Mouse (Mus musculus): ENCODE measurements at regions not wholly inside any gene's neighbourhood (a gene's known extent, or its start where the extent isn't known, plus 50 kb on each side); places are given as distances from the start of the nearest gene placed in this dataset.
A peak's percentile ranks its signal among the peaks of the same experiment; 100 is the strongest.

DNA sequence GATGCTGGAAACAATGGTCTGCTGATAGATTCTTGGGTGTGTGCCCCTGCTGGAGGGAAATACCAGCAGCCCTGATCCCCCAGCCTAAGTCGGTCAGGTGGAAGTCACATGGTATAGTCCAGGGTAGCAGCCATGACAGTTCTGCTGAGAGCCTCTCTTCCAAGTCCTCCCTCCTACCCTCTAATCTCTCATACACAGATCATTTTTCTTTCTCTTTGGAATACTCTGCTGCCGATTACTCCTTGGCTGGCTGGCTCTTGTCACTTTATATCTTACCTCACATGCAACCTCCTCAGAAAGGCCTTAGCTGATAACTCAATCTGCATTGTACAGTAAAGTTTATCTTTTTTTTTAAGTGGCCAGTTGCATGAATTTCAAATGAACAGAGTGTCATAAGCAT lies 162.5 kb upstream of the Kbtbd8 start:
- no peak for DNase-seq

DNA sequence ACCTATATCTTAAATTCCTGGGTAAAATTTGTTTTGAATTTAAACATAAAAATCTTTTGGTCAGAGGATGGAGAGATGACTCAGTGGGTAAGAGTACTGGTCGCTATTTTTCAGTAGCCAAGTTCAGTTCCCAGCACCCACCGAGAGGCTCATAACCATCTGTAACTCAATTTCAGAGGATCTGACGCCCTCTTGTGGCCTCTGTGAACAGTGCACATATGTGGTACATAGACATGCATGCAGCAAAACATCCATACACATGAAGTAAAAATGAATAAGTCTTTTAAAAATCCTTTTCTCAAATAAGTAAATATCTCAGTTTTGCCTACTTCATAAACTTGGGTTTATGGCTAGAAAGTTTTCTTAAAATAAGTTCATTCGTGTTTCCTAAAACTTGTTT lies 163.4 kb upstream of the Kbtbd8 start:
- DNase-seq = no peak

GRCm38 (mm10) chr6:94951971-94952768 lies 164.9 kb upstream of the Kbtbd8 start:
- DNase-seq = no peak

DNA sequence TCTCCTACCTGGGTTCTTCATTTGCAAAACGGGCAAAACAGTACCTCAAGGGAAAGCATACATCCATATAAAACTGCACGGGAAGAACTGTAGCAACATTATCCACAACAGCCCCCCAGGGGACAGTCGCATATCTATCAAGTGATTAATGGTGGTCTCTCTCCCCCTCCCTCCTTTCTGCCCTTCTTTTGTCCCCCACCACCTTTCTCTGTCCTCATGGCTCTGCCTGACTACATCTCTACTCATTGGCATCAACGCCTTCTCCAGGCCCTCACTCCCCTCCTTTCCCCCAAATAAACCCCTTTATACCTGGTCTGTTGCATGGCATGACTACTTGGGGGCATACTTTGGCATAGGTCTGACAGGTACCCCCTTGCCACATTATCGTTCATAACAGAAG lies 166.1 kb upstream of the Kbtbd8 start:
- DNase-seq = no peak

GRCm38 (mm10) chr6:94950319-94950718 lies 166.7 kb upstream of the Kbtbd8 start:
- DNase-seq = no peak

- no peak for DNase-seq
Observed at GRCm38 (mm10) chr6:94946352-94946900, 170.6 kb upstream of the Kbtbd8 start.

- DNase-seq = no peak
Observed at GRCm38 (mm10) chr6:94945715-94946114, 171.3 kb upstream of the Kbtbd8 start.

DNA sequence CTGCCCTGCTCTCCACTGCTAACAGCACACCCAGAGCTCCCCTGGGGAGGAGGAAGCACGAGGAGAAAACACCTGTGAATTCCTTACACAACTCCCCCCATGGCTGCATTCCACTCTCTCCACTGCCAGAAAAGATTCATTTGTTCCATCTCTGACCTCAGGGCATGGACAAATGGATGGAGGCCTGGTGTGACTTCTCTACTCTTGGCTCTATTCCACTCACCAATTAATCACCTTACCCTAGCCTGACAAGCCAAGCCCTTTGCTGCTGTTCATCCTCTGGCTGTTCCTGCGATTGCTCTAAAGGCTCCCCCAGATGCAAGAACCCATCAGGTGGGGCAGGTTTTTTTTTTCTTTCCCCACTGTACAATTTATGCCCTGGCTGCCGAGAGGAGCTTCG lies 172.8 kb upstream of the Kbtbd8 start:
- DNase-seq = no peak

DNA sequence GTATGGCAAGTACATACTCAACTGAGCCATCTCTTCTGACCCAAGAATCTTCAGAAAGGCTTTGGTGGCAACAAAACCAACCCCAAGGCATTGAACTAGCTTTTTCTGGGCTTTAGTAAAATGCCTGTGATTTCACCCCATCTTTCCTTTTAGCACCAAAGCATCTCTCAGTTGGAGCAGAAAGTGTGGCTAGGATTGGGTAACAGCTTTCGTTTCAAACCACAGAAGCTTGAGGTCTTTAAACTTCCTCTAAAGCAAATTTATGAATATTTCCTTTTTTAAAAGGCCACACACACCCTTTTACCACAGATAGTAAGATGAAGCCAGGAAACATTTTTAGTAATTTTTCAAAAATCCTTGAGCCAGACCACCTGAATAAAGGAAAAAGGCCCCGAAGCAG lies 178.1 kb upstream of the Kbtbd8 start:
- no peak for DNase-seq

- DNase-seq = no peak
Observed at GRCm38 (mm10) chr6:94936206-94936605, 180.8 kb upstream of the Kbtbd8 start.

- DNase-seq = no peak
Observed at GRCm38 (mm10) chr6:94935706-94936105, 181.3 kb upstream of the Kbtbd8 start.

DNA sequence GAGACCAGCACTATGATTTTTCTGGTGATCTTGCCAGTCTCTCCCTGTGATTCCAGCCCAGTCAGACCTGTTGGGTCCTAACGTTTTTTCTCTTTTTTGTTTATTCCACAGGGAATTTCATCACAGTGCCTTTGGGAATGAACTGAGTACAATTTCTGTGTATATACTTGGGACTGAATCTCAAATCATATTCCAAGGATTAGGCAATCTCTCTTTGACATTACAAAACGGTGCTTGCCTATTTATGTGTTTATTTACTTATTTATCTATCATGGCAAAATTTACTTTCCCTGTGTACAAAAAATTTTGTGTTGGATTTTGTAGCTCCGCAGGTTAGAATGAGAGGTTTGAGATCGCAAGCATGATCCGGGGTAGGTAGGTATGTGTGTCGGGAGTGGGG lies 189.2 kb upstream of the Kbtbd8 start:
- DNase-seq = no peak

- no peak for DNase-seq
Observed at GRCm38 (mm10) chr6:94926652-94927211, 190.3 kb upstream of the Kbtbd8 start.

GRCm38 (mm10) chr6:94925408-94925807 lies 191.6 kb upstream of the Kbtbd8 start:
- DNase-seq = no peak

GRCm38 (mm10) chr6:94924338-94925039 lies 192.6 kb upstream of the Kbtbd8 start:
- DNase-seq = no peak

DNA sequence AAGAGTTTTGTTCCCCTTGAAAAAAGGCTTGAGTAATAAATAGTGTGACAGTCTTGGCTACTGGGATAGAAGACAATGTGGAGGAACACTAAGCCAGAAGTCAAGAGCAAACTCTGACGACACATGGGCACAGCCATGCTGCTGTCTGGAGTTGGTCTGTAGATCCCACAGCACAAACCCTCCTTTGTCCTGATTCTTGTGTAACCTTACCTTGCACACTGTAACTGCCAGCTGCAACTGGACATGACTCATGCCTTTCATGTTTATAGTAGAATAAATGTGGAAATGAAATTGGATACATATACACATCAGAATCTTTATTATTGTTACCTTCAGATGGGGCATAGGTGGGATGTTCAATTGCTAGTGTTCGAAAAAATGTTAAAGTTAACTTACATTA lies 195.3 kb upstream of the Kbtbd8 start:
- no peak for DNase-seq

- no peak for DNase-seq
Observed at GRCm38 (mm10) chr6:94920770-94921169, 196.3 kb upstream of the Kbtbd8 start.

DNA sequence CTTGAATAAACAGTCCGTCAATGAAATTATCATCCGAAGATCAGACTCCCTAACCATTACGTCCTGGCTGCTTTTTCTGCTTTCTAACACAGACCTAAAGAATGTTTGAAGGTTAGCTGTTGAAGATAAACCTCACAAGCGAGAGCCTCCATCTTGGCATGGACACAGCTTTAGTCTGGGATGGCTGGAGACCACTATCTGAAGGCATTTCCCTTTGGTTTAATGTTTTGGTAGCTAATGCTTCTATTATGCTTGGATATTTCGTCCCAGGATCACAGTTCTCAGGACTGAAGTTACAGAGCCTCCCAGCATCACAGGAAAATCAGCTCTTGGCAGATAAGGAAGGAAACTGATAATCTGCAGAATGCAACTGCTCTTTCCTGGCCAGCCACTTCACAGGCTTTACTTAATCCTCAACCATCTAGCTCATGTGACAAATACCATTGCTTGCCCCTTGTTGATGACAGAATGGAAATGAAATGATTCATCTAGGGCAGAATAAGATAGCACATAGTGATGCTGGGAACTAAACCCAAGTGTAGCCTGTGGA lies 197.8 kb upstream of the Kbtbd8 start:
- DNase-seq = no peak

DNA sequence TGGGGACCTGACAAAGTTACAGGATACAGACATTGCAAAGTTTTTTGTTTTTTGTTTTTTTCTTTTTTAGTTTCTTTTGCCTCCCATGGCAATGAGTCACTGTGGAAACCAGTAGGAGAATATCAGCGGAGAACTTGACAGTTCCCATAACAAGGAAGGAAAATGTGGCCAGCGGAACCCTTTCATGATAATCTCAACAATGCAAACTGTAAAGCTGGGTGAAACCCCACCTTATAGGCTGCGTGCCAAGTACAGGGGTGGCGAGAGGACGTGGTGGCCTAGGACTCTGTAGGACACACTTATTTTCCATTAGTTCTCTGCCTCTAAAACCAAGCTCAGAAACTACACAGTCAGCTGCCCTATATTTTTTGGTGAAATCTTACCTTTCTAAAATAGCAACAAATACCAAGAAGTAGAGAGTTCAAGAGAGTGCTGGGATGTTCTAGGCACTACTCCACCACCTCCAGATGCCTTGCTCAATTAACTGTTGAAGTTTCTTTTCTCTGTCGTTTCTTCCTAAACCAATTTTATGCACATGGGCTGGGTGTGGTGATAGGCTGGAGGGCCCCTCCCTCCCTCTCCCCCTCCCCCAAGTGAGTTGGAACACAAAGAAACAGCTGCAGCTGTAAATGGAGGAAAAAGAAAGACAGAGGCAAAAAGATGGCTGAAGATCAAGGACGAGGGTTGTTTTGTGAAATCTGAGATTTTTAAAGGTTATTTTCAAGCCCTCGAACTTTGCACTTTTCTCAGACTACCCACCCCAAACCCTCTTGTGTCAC lies 201.0 kb upstream of the Kbtbd8 start:
- no peak for DNase-seq

DNA sequence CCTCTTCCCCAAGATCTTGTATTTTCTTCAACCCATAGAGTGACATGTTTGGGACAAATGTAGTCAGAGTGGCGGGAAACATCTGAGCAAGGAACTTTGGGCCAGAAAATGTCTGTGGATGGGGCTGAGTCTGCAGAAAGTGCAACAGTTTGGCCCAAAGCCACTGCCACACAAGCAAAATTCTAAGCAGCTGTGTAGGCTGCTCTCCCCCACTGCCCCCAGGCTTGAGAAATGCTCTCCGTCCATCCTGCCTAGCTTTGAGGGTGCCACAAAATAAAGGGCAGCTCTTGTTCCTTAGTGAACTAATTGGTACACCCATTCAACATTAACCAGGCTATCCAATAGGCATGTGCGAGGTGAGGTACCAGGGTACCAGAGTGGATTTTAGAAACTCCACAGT lies 205.2 kb upstream of the Kbtbd8 start:
- DNase-seq = no peak

GRCm38 (mm10) chr6:94911374-94911773 lies 205.7 kb upstream of the Kbtbd8 start:
- DNase-seq = no peak

- no peak for DNase-seq
Observed at GRCm38 (mm10) chr6:94900862-94901261, 200.9 kb upstream of the Lrig1 start.

DNA sequence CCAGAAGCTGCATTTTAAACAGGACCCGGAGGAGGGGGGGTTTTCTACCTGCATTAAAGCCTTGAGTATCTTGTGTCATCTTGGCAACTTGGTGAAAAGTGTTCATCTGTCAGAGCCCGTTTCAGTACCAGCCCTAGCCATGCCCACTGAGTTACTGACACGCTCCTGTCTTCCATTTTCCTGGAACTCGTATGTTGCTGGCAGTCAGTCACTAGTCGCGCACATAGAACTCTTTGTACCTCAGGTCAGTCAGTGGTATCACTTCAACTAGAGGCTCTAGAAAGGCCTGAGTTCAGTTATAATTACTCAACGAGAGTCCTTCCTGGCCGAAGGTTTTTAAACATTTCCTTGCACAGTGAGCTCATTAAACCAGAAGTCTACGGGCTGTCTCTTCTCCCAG lies 198.9 kb upstream of the Lrig1 start:
- DNase-seq = peak; percentile 16
